Mouse (Mus musculus) v-Abl transformed pro-B cells (cell line): ENCODE results near the gene Wdr91.

Experiments used
- in situ Hi-C, 2 experiments: fragments of 400-800 bp; cut with MboI; formaldehyde crosslinking; loops; one replicate each; pipeline ENCODE4 v1.15.1; 2025; ENCODE audit not compliant: unreplicated experiment in 2 of 2

Gene Wdr91

GRCm38 (mm10) chr6:34867995-34868350 is 42.7 kb downstream of the Wdr91 start:
- in situ Hi-C loops: loop anchor here in 1 of 2 experiments (25.0 kb wide), 1 partner anchor 1606 kb away; no protein-coding TSS in a partner anchor

GRCm38 (mm10) chr6:34867301-34867994 is 43.2 kb downstream of the Wdr91 start:
- in situ Hi-C loops: loop anchor here in 1 of 2 experiments (25.0 kb wide), 1 partner anchor 1605 kb away; no protein-coding TSS in a partner anchor

- in situ Hi-C loops: loop anchor here in 1 of 2 experiments (25.0 kb wide), 1 partner anchor 1604 kb away; no protein-coding TSS in a partner anchor
Measured at GRCm38 (mm10) chr6:34866786-34867185, 43.9 kb downstream of the Wdr91 start.

GRCm38 (mm10) chr6:34865711-34866593 is 44.7 kb downstream of the Wdr91 start:
- in situ Hi-C loops: loop anchor here in 1 of 2 experiments (25.0 kb wide), 1 partner anchor 1604 kb away; no protein-coding TSS in a partner anchor

- in situ Hi-C loops: loop anchor here in 1 of 2 experiments (25.0 kb wide), 1 partner anchor 1603 kb away; no protein-coding TSS in a partner anchor
Measured at GRCm38 (mm10) chr6:34865213-34865612, 45.5 kb downstream of the Wdr91 start.

GRCm38 (mm10) chr6:34863786-34864514 is 46.7 kb downstream of the Wdr91 start:
- in situ Hi-C loops: loop anchor here in 1 of 2 experiments (25.0 kb wide), 1 partner anchor 1602 kb away; no protein-coding TSS in a partner anchor

GRCm38 (mm10) chr6:34862791-34863403 is 47.8 kb downstream of the Wdr91 start, which contains the start of gene Tmem140:
TSS of gene Tmem140 (plus strand) at chr6:34863146.
- in situ Hi-C loops: loop anchor here in 1 of 2 experiments (25.0 kb wide), 1 partner anchor 1601 kb away; no protein-coding TSS in a partner anchor

GRCm38 (mm10) chr6:34862381-34862780 is 48.3 kb downstream of the Wdr91 start:
- in situ Hi-C loops: loop anchor here in 1 of 2 experiments (25.0 kb wide), 1 partner anchor 1600 kb away; no protein-coding TSS in a partner anchor

- in situ Hi-C loops: loop anchor here in 1 of 2 experiments (25.0 kb wide), 1 partner anchor 1599 kb away; no protein-coding TSS in a partner anchor
Measured at GRCm38 (mm10) chr6:34861546-34862053, 49.1 kb downstream of the Wdr91 start.

GRCm38 (mm10) chr6:34832352-34832751 is 78.3 kb downstream of the Wdr91 start:
- in situ Hi-C loops: no loop called here
